Mouse (Mus musculus) erythroblast, embryonic 14.5 days (primary cell): ENCODE measurements around the gene Sec63.

Experiments used
- GATA1 ChIP-seq: IDR thresholded peaks from 2 replicates; pipeline ENCODE4 v1.6.1; 2012; ENCODE audit warnings: low read length, inconsistent platforms, mixed read lengths
- TAL1 ChIP-seq: IDR thresholded peaks from 3 replicates; pipeline ENCODE4 v1.6.1; 2012; ENCODE audit warnings: low read length, inconsistent platforms, mixed read lengths

DNA sequence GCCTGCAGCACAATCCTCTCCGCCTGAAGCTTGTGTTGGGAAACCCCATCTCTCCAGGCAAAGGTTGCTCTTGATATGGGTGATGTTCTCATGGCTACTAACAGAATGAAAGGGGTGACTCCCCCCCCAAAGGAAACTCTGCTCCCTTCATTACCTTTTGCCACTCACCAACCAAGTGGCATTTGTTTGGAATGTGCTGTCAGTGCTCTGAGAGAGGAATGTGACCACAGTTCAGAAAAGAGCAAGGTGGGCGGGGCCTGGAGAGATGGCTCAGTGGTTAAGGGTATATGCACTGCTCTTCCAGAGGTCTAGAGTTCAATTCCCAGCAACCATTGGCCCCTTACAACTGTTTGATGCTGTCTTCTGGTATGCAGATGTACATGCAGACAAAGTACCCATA, 95.7 kb downstream of the Sec63 start:
- TF ChIP-seq TAL1 (no peak), GATA1 (no peak)
